Mouse (Mus musculus) kidney, embryonic 15.5 days (tissue): ENCODE measurements at regions not wholly inside any gene's neighbourhood (a gene's known extent, or its start where the extent isn't known, plus 50 kb on each side); places are given as distances from the start of the nearest gene placed in this dataset.

Source experiments
- ATAC-seq: fragments of 200-750 bp; cut with Nextera tagmentation; replicated peaks from 2 replicates; pipeline ENCODE4 v1.8.0; 2017; ENCODE audit warnings: moderate TSS enrichment; ENCODE audit not compliant: low FRiP score
- H3K27ac ChIP-seq: fragments of 300-500 bp; sonication (generic); 2 replicates; pipeline ENCODE4 v1.5.1; 2015; ENCODE audit warnings: mild to moderate bottlenecking, inconsistent platforms
- H3K27me3 ChIP-seq: fragments of 300-500 bp; sonication (generic); 2 replicates; pipeline ENCODE4 v1.6.1; 2015; ENCODE audit warnings: inconsistent platforms
- H3K36me3 ChIP-seq: fragments of 300-500 bp; sonication (generic); 2 replicates; pipeline ENCODE4 v1.6.1; 2015; ENCODE audit warnings: inconsistent platforms
- H3K4me1 ChIP-seq: fragments of 300-500 bp; sonication (generic); 2 replicates; pipeline ENCODE4 v1.6.1; 2015; ENCODE audit warnings: inconsistent platforms
- H3K4me2 ChIP-seq: fragments of 300-500 bp; sonication (generic); 2 replicates; pipeline ENCODE4 v1.6.1; 2015; ENCODE audit warnings: moderate library complexity, mild to moderate bottlenecking, inconsistent platforms
- H3K4me3 ChIP-seq: fragments of 300-500 bp; sonication (generic); replicated peaks from 2 replicates; pipeline ENCODE4 v1.5.1; 2015; ENCODE audit warnings: mild to moderate bottlenecking, inconsistent platforms
- H3K9ac ChIP-seq: fragments of 300-500 bp; sonication (generic); 2 replicates; pipeline ENCODE4 v1.6.1; 2015; ENCODE audit warnings: mild to moderate bottlenecking, inconsistent platforms
- H3K9me3 ChIP-seq: fragments of 300-500 bp; sonication (generic); replicated peaks from 2 replicates; pipeline ENCODE4 v1.6.1; 2016; ENCODE audit warnings: inconsistent platforms
- WGBS: fragments of 180-500 bp; shearing (Covaris S2); methylation state at CpG from one replicate; pipeline ENCODE4 v1.1.7; 2015; ENCODE audit warnings: mixed read lengths; 5-methylcytosine and 5-hydroxymethylcytosine counted together

- 75% methylated on average over 5 of the region's 5 CpGs for WGBS
Observed at GRCm38 (mm10) chr13:106514510-106515169, 422.1 kb downstream of the Ipo11 start.

GRCm38 (mm10) chr13:106513669-106514068 lies 423.1 kb downstream of the Ipo11 start:
- Histone ChIP-seq H3K4me1 (no peaks in the 10 kb centered on the region), H3K27ac (no peak overlapping the region), H3K9ac (no peak overlapping the region), H3K4me2 (no peak overlapping the region), H3K27me3 (no peaks in the 10 kb centered on the region), H3K9me3 (no peaks in the 10 kb centered on the region), H3K4me3 (no peak overlapping the region), H3K36me3 (no peaks in the 10 kb centered on the region)
- WGBS = 75% methylated on average over 4 of the region's 4 CpGs
- no peak for ATAC-seq

More at GRCm38 (mm10) chr13:106514510-106515169, 422.1 kb downstream of the Ipo11 start:
- Histone ChIP-seq H3K4me2 (no peak overlapping the region), H3K27me3 (no peaks in the 10 kb centered on the region), H3K9me3 (no peaks in the 10 kb centered on the region), H3K27ac (no peak overlapping the region), H3K9ac (no peak overlapping the region), H3K4me3 (no peak overlapping the region), H3K4me1 (no peaks in the 10 kb centered on the region), H3K36me3 (no peaks in the 10 kb centered on the region)
- no peak for ATAC-seq

GRCm38 (mm10) chr13:106510435-106510834 lies 426.3 kb downstream of the Ipo11 start:
- no peaks in the 10 kb centered on the region for H3K36me3 ChIP-seq
- no peak overlapping the region for H3K9ac ChIP-seq
- H3K4me1 ChIP-seq = no peaks in the 10 kb centered on the region
- no peaks in the 10 kb centered on the region for H3K9me3 ChIP-seq
- ATAC-seq = no peak
- H3K27me3 ChIP-seq = no peaks in the 10 kb centered on the region
- H3K27ac ChIP-seq = no peak overlapping the region
- H3K4me2 ChIP-seq = no peak overlapping the region
- no peak overlapping the region for H3K4me3 ChIP-seq
- WGBS = 70% methylated on average over 6 of the region's 6 CpGs

DNA sequence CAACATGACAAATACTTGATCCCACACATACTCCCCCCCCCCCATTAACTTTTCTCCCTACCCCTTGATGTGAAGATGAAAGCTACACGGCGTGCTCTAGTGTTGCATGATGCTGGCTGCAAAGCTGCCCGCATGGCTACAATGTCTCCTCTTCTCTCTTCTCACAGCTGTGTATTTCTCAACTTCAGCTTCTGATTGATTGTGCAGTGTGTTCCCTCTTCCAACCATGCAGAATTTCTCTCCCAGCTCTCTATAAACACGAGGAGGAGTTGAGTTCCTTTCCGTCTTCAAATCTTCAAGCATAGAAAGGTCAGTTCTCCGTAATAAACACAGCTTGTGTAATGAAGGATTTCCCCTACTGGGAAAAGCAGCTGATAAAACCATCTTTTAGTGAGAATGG lies 435.5 kb downstream of the Ipo11 start:
- H3K9me3 ChIP-seq = no peaks in the 10 kb centered on the region
- no peak for ATAC-seq
- no peak overlapping the region for H3K9ac ChIP-seq
- no peaks in the 10 kb centered on the region for H3K36me3 ChIP-seq
- WGBS = 58% methylated on average over 6 of the region's 6 CpGs
- H3K27me3 ChIP-seq = no peaks in the 10 kb centered on the region
- H3K4me2 ChIP-seq = no peak overlapping the region
- no peak overlapping the region for H3K4me3 ChIP-seq
- no peaks in the 10 kb centered on the region for H3K4me1 ChIP-seq
- no peak overlapping the region for H3K27ac ChIP-seq

- H3K4me3 ChIP-seq = no peak overlapping the region
- WGBS = 57% methylated on average over 4 of the region's 4 CpGs
- no peak overlapping the region for H3K4me2 ChIP-seq
- H3K4me1 ChIP-seq = no peaks in the 10 kb centered on the region
- H3K27ac ChIP-seq = no peak overlapping the region
- no peaks in the 10 kb centered on the region for H3K36me3 ChIP-seq
- H3K9me3 ChIP-seq = no peaks in the 10 kb centered on the region
- H3K27me3 ChIP-seq = no peaks in the 10 kb centered on the region
- H3K9ac ChIP-seq = no peak overlapping the region
- ATAC-seq = no peak
Observed at GRCm38 (mm10) chr13:106471264-106471663, 465.5 kb downstream of the Ipo11 start.

GRCm38 (mm10) chr13:106454366-106454927 lies 482.3 kb downstream of the Ipo11 start:
- no peak for ATAC-seq
- H3K4me2 ChIP-seq = no peak overlapping the region
- no peaks in the 10 kb centered on the region for H3K9me3 ChIP-seq
- H3K27me3 ChIP-seq = no peaks in the 10 kb centered on the region
- H3K4me1 ChIP-seq = no peaks in the 10 kb centered on the region
- H3K4me3 ChIP-seq = no peak overlapping the region
- H3K9ac ChIP-seq = no peak overlapping the region
- H3K27ac ChIP-seq = no peak overlapping the region
- no peaks in the 10 kb centered on the region for H3K36me3 ChIP-seq
- WGBS = 86% methylated on average over 6 of the region's 6 CpGs

DNA sequence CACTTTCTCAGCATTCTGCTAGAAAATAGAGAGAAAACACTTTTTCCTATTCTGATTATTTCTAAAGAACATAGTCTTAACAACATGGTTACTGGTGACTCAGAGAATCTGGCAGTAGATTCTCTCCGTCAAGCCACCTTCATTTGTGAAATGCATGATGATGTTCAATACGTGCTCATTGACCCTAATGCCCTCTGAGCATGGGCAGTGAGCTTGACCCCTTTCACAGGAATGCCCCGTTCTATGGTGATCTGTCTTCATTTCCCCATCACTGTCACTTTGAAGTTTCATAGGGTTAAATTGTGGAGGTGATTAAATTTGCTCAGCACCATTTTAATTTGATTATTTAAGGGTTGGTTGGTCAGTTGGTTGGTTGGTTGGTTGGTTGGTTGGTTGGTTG lies 504.6 kb downstream of the Ipo11 start:
- Histone ChIP-seq H3K27ac (no peak overlapping the region), H3K27me3 (no peaks in the 10 kb centered on the region), H3K36me3 (no peaks in the 10 kb centered on the region), H3K4me1 (no peaks in the 10 kb centered on the region), H3K9me3 (no peaks in the 10 kb centered on the region), H3K4me2 (no peak overlapping the region), H3K9ac (no peak overlapping the region), H3K4me3 (no peak overlapping the region)
- ATAC-seq = no peak
- 47% methylated on average over 3 of the region's 3 CpGs for WGBS

DNA sequence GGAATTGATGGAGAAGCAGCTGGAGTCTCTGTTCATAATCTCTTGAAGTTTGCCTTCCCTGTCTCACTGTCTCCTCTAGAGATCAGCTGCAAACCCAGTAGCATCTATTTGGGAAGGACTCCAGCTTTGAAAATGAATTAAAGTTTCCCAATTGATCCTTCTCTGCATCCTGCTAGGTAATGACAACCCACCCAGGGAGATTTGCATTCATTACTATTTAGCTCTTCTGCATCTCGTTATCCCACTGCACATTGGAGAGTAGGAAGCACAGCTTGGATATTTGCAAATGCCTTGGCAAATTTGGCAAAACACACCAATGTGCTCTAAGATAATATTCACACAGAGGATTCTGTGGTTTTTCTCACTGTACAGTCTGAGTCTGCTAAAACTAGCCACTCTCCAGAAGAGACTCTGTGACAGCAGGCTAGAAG lies 530.1 kb downstream of the Ipo11 start:
- Histone ChIP-seq H3K4me1 (no peaks in the 10 kb centered on the region), H3K9me3 (no peaks in the 10 kb centered on the region), H3K4me3 (no peak overlapping the region), H3K27me3 (no peaks in the 10 kb centered on the region), H3K36me3 (no peaks in the 10 kb centered on the region), H3K4me2 (no peak overlapping the region), H3K9ac (no peak overlapping the region), H3K27ac (no peak overlapping the region)
- no peak for ATAC-seq
- 70% methylated on average over 1 of the region's 1 CpGs for WGBS

DNA sequence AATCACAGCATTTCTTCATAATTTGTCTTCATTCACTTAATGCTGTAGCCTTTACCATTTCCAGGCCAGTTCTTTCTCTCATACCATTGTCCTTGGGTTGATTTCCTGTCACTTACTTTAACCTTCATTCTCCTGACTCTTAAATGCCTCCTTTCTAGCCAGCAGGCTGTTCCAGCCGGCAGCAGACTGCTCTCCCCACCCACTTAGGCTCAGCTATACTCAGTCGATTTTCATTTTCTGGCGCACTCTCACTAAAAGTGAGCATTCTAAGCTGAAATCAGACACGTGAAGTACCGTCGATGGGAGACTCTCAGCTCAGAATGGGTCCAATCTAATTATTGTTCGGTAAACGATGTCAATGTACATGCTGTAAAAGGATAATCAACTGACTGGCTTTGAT lies 544.1 kb downstream of the Ipo11 start:
- Histone ChIP-seq H3K9ac (no peak overlapping the region), H3K4me3 (no peak overlapping the region), H3K36me3 (no peaks in the 10 kb centered on the region), H3K9me3 (no peaks in the 10 kb centered on the region), H3K27me3 (no peaks in the 10 kb centered on the region), H3K27ac (no peak overlapping the region), H3K4me1 (no peaks in the 10 kb centered on the region), H3K4me2 (no peak overlapping the region)
- ATAC-seq = no peak
- 80% methylated on average over 8 of the region's 8 CpGs for WGBS

DNA sequence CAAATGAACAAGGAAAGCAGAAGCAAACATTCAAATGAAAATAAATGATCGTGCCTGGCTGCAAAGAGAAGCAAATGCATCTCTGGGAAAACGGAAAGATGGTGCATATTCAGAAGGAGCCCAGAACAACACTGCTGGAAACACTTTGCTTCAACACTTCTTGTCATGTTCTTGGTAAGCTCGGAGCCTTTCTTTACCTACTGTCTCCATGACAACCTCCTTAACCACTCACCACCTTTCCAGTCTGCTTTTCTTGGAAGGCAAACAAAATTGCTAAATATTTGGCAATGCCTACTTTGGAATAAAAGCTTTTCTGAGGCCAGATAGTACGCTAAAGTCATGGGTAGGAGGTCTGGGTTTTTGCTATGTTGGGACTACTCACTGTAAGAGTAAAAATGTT lies 548.1 kb downstream of the Ipo11 start:
- no peak for ATAC-seq
- 81% methylated on average over 4 of the region's 4 CpGs for WGBS

DNA sequence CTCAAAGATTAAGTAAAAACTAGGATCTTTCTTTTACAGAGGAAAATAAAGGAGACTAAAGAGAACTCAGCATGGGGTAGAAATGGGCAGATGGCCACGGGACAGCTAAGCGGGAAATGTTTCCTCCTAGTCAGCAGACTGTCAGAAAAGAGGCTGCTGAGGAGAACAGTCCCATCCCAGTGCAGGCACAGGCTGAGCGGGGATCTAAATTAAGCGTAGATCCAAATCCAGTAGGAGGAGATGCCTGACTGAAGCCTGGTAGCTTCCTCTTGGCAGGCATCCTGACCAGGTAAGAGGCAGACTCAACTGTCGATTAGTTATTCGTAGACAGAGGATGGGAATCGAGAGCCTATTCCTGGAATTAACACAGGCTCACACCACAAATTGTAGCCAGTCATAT lies 569.2 kb downstream of the Ipo11 start:
- Histone ChIP-seq H3K4me3 (no peak overlapping the region), H3K9ac (no peak overlapping the region), H3K27ac (no peak overlapping the region), H3K4me1 (no peaks in the 10 kb centered on the region), H3K27me3 (no peaks in the 10 kb centered on the region), H3K36me3 (no peaks in the 10 kb centered on the region), H3K9me3 (no peaks in the 10 kb centered on the region), H3K4me2 (no peak overlapping the region)
- 86% methylated on average over 7 of the region's 7 CpGs for WGBS
- no peak for ATAC-seq

More for the DNA sequence above, 548.1 kb downstream of the Ipo11 start:
- Histone ChIP-seq H3K9ac (no peak overlapping the region), H3K4me1 (no peaks in the 10 kb centered on the region), H3K27me3 (no peaks in the 10 kb centered on the region), H3K27ac (no peak overlapping the region), H3K4me2 (no peak overlapping the region), H3K9me3 (no peaks in the 10 kb centered on the region), H3K36me3 (no peaks in the 10 kb centered on the region), H3K4me3 (no peak overlapping the region)

GRCm38 (mm10) chr13:106352614-106353409 lies 583.9 kb downstream of the Ipo11 start:
- Histone ChIP-seq H3K36me3 (no peaks in the 10 kb centered on the region), H3K9me3 (no peaks in the 10 kb centered on the region), H3K4me1 (no peaks in the 10 kb centered on the region), H3K4me3 (no peak overlapping the region), H3K27me3 (no peaks in the 10 kb centered on the region), H3K27ac (no peak overlapping the region), H3K4me2 (no peak overlapping the region), H3K9ac (no peak overlapping the region)
- 85% methylated on average over 4 of the region's 4 CpGs for WGBS
- ATAC-seq = no peak
